Mouse (Mus musculus) spleen, adult 2 months (tissue): Measurements from ENCODE around the gene Musk.

ENCODE experiments used
- CTCF ChIP-seq: fragments of 200-500 bp; IDR thresholded peaks from 2 replicates; pipeline ENCODE4 v1.5.1; 2011; ENCODE audit warnings: mild to moderate bottlenecking, inconsistent platforms; ENCODE audit not compliant: insufficient read depth, insufficient read length, insufficient replicate concordance; ENCODE audit errors: extremely low read depth
- POLR2A ChIP-seq: fragments of 200-500 bp; IDR thresholded peaks from 2 replicates; pipeline ENCODE4 v1.6.1; 2011; ENCODE audit warnings: low read depth, low read length, inconsistent platforms

GRCm38 (mm10) chr4:58280121-58280520, 5.6 kb upstream of the Musk start:
- TF ChIP-seq POLR2A, result no peak
- TF ChIP-seq CTCF, result no peak
